Mouse (Mus musculus) frontal cortex, postnatal 25 days (tissue): ENCODE data around the gene Lrrc57.
"Not testable (repeated sequence)": the region's sequence is repeated elsewhere in the genome, so short reads cannot be mapped to it uniquely, and the experiment has no call there.

Experiments used
- DNase-seq, 2 experiments: peaks; one replicate each; pipeline ENCODE4 v3.0.0; 2022; ENCODE audit warnings: low spot score in 2 of 2

The Lrrc57 gene

DNA sequence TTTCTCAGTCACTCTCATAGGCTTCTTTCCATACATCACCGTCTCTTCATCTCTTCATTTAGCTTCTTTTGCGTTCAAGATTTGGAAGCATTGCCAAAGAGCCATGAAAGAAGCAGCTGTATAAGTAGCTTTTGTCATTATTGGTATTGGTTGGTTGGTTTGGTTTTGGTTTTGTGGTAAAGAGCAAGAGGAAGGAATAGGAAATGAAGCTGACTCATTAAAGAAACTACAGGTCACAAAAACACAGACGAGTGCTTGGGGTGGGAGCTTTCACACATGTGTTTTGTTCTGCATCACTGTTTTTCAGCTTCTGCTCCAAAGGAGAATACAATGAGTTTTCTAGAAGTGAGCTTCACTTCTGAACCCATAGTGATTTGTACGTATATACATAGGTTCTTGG is 9.8 kb downstream of the Lrrc57 start:
- DNase-seq, result no peak

GRCm38 (mm10) chr2:120597734-120598133 is 11.6 kb downstream of the Lrrc57 start:
- no peak for DNase-seq

- DNase-seq, result no peak
Observed at GRCm38 (mm10) chr2:120592227-120592626, 17.1 kb downstream of the Lrrc57 start.

DNA sequence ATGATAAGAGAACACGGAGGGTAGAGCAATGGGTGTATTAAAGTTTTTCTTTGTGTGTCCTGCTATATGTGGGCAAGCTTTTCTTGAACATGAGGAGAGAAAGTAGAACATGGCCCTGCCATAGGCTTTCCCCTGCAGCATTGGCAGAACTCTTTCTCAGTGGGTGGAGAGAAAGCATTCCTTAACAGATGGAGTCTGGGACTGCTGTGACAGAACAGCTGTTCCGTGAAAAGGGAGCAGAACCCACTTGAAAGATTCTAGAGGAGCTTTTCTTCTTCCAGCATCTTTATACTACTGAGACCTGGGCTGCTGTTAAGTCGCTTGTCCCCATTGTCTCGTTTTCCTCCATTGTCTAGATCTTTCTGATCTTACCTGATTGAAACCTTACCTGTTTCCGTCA is 19.6 kb downstream of the Lrrc57 start:
- DNase-seq, result peak; percentile 13 to 20

GRCm38 (mm10) chr2:120578286-120578685 is 31.0 kb downstream of the Lrrc57 start:
- DNase-seq, result no peak

DNA sequence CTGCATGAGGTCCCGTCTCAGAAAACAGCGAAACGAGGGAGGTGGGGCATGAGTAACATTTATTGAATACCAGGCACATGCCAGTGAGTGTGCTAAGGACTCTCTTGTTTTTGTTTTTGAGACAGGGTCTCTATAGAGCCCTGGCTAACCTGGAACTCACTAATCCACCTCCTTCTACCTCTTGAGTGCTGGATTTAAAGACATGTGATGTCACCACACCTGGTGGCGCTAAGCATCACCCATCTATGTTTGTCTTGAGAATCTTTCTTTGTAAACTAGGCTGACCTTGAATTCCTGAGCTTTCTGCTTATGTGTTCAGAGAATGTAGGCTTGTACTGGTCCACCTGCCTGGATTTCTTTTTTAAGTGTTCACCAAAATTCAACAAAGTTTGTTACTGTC is 31.5 kb downstream of the Lrrc57 start:
- no peak for DNase-seq

DNA sequence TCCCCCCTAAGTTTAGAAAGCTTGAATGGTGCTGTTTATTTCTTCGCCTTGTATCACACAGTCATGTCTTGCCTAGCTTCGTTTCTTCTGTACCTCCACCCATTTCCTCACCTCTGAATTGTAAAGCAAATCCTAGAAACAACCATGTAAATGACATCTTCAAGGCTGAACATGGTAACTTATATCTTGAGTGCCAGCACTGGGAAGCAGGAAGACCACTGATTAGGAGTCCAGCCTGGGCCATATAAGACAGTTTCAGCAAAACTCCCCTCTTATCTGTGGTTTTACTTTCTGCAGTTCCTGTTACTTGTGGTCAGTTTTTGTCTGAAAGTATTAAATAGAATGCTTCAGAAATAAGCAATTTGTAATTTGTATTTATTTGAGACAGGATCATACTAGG is 33.3 kb downstream of the Lrrc57 start:
- DNase-seq, result no peak

DNA sequence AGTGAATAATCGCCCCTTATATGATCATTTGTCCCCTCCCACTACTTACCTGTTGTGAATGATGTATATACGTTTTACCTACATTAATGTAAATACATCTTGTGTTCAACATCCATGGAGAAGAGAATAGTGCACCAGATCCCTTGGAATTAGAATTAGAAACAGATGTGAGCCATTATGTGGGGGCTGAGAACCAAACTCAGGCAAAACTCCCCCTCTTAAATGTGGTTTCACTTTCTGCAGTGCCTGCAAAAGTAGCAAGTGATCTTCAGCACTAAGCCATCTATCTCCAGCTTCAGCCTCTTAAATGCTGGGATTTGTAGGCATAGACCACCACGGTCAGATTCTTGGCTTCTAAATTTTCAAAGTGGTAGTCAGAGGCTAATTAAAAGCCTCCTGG is 34.2 kb downstream of the Lrrc57 start:
- DNase-seq, result no peak

GRCm38 (mm10) chr2:120572161-120572560 is 37.2 kb downstream of the Lrrc57 start:
- DNase-seq, result not testable (repeated sequence)

DNA sequence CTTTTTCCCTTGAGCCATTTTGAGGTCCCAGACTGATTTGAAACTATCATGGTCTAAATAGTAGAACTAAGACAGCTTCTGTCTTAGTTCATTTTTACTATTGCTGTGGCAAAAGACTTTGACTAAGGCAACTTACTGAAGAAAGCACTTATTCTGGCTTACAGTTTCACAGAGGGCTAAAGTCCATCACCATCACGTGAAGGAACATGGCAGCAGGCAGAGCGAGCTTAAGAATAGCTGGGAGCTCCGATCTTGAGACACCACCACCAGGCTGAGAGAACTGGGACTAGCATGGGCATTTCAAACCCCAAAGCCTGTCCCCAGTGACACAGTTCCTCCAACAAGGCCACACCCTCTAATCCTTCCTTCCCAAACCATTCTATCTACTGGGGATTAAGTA is 38.2 kb downstream of the Lrrc57 start:
- no peak for DNase-seq

GRCm38 (mm10) chr2:120567798-120568320 is 41.5 kb downstream of the Lrrc57 start:
- peak in 1 of 2 experiments; percentile 5 for DNase-seq

- DNase-seq, result peak; percentile 85 to 89
Observed at GRCm38 (mm10) chr2:120566886-120567797, 42.2 kb downstream of the Lrrc57 start, which contains the start of gene Snap23. Snap23 (plus strand) TSS chr2:120567671.

GRCm38 (mm10) chr2:120565363-120565762 is 44.0 kb downstream of the Lrrc57 start:
- no peak for DNase-seq

GRCm38 (mm10) chr2:120564548-120565188 is 44.7 kb downstream of the Lrrc57 start:
- not testable (repeated sequence) for DNase-seq

DNA sequence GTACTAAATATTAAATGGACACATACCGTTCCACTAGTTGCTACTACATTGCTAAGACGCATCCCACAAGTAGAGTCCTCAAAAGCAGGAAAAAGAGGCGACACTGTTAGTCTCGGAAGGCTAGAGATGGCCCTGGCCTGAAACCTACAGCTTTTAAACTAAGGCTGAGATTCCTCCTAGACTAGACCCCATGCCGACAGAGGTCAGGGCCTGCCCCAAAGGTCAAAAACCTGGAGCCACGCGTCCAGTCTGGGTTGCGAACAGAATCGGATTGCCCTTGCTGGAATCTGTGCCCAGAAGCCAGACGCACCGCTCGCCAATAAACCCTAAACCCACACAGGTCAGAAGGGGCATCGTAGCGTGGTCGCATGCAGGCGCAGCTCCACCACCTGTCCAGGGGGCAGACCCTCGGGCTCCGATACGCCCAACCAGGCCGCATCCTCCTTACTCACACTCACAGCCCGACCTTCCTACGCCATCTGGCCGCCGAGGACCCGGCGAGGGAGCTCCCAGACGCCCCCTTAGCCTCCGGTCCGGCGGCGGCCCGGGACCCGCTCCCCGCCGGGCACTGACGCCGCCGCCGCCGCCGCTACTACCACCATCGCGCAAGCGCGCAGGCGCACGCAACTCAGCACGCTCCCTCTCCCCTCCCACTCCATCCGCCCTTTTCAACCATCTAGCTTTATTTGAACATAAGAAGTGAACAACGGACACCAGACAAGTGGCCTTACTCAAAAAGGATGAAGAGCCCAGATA is 45.9 kb downstream of the Lrrc57 start, which contains the start of gene Zfp106:
Gene Zfp106 (minus strand): TSS at position 609 of the 756 bp plus-strand sequence.
- peak; percentile 65 to 77 for DNase-seq

GRCm38 (mm10) chr2:120562859-120563234 is 46.5 kb downstream of the Lrrc57 start:
- DNase-seq, result no peak

- no peak for DNase-seq
Observed at GRCm38 (mm10) chr2:120561524-120561923, 47.8 kb downstream of the Lrrc57 start.

- DNase-seq, result no peak
Observed at GRCm38 (mm10) chr2:120558813-120559212, 50.5 kb downstream of the Lrrc57 start.

- no peak for DNase-seq
Observed at GRCm38 (mm10) chr2:120556868-120557267, 52.5 kb downstream of the Lrrc57 start.
